8 mouse cellular contexts compared by ENCODE assay signal in the genomic region with DNA sequence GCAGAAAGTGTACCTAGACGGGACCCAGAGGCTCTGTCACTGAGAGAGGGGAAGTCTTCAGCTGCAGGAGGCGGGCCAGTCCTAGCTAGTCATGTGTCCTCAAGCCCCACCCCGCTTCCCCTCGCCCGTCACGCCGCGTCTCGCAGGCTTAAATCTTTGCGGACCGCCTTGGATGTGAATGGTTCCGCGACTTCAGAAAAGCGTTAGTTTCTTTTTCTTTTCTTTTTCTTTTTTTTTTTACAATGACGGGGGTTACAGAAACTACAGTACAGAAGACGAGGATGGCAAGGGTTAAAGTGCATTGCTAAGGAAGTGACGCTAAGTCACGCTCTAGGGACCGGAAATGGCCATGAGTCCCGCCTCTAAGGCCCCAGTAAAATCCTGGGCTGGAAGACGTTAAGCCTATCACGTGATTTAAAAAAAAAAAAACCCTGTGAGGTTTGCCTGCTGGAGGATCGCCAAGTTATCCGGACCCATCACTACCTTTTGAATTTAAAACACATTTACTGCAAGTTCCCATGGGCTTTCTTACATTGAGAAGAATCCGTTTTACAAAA. TPM values are rescaled to one million over a fixed set of nuclear protein-coding genes. Genes with fewer than 3 reads are reported as not detected.
A peak's percentile ranks its signal among the peaks of the same experiment; 100 is the strongest.
DNase-seq lines count a peak whose midpoint lies in the region; ATAC-seq and TF ChIP-seq lines count a peak whose summit lies in the region.

No protein-coding gene starts in this region.

- H3K27ac ChIP-seq in forebrain, embryonic 10.5 days = peak overlapping the region; percentile 97
- peak overlapping the region; percentile 98 for H3K27ac ChIP-seq in heart, embryonic 15.5 days
- H3K27ac ChIP-seq in liver, embryonic 14.5 days = peak overlapping the region; percentile 97
- peak overlapping the region; percentile 95 for H3K27ac ChIP-seq in neural tube, embryonic 11.5 days (ENCODE audit: low read depth, low read length)
- peak overlapping the region; percentile 100 for H3K27ac ChIP-seq in stomach, postnatal 0 days (replicated peaks)

- TF ChIP-seq CTCF in liver, embryonic 14.5 days (IDR thresholded peaks at IDR 0.05; ENCODE audit: low read depth) = no peak
- TF ChIP-seq CTCF in stomach, postnatal 0 days (IDR thresholded peaks at IDR 0.05; ENCODE audit: low read depth) = no peak; the same call in 1 of the 2 replicates

- WGBS in forebrain, embryonic 10.5 days = under 1% methylated on average over 25 of the region's 25 CpGs
- under 1% methylated on average over 25 of the region's 25 CpGs for WGBS in heart, embryonic 15.5 days
- WGBS in liver, embryonic 14.5 days (ENCODE audit: insufficient replicate concordance) = under 1% methylated on average over 25 of the region's 25 CpGs
- under 1% methylated on average over 25 of the region's 25 CpGs for WGBS in neural tube, embryonic 11.5 days
- under 1% methylated on average over 25 of the region's 25 CpGs for WGBS in stomach, postnatal 0 days

- no peaks in the 10 kb centered on the region for H3K27me3 ChIP-seq in forebrain, embryonic 10.5 days (ENCODE audit: poor library complexity, severe bottlenecking)
- no peaks in the 10 kb centered on the region for H3K27me3 ChIP-seq in heart, embryonic 15.5 days
- H3K27me3 ChIP-seq in liver, embryonic 14.5 days (ENCODE audit: control insufficient read depth, insufficient read depth, low read length) = no peaks in the 10 kb centered on the region
- H3K27me3 ChIP-seq in neural tube, embryonic 11.5 days (ENCODE audit: control insufficient read depth, insufficient read depth, low read length) = no peaks in the 10 kb centered on the region
- no peaks in the 10 kb centered on the region for H3K27me3 ChIP-seq in stomach, postnatal 0 days (ENCODE audit: control insufficient read depth, insufficient read depth, low read length)

- peak overlapping the region; percentile 90 for H3K9ac ChIP-seq in heart, embryonic 15.5 days
- H3K9ac ChIP-seq in liver, embryonic 14.5 days (replicated peaks) = peak overlapping the region; percentile 90
- peak overlapping the region; percentile 87 for H3K9ac ChIP-seq in neural tube, embryonic 11.5 days (ENCODE audit: low read length)
- peak overlapping the region; percentile 97 for H3K9ac ChIP-seq in stomach, postnatal 0 days (ENCODE audit: low read length)

- no peak for TF ChIP-seq EP300 in liver, embryonic 14.5 days (IDR thresholded peaks at IDR 0.05; ENCODE audit: low read depth)
- TF ChIP-seq EP300 in stomach, postnatal 0 days (optimal IDR thresholded peaks at IDR 0.05) = peak; percentile 92

- no peaks in the 10 kb centered on the region for H3K36me3 ChIP-seq in forebrain, embryonic 10.5 days (replicated peaks)
- no peaks in the 10 kb centered on the region for H3K36me3 ChIP-seq in heart, embryonic 15.5 days
- no peaks in the 10 kb centered on the region for H3K36me3 ChIP-seq in liver, embryonic 14.5 days (replicated peaks; ENCODE audit: control insufficient read depth, insufficient read depth, low read depth)
- no peaks in the 10 kb centered on the region for H3K36me3 ChIP-seq in neural tube, embryonic 11.5 days (ENCODE audit: control insufficient read depth, insufficient read depth, low read length)
- no peaks in the 10 kb centered on the region for H3K36me3 ChIP-seq in stomach, postnatal 0 days (ENCODE audit: control insufficient read depth, insufficient read depth, low read length)

- H3K4me2 ChIP-seq in heart, embryonic 15.5 days = peak overlapping the region; percentile 95
- peak overlapping the region; percentile 100 for H3K4me2 ChIP-seq in liver, embryonic 14.5 days (ENCODE audit: low read depth)
- H3K4me2 ChIP-seq in neural tube, embryonic 11.5 days (ENCODE audit: low read depth) = peak overlapping the region; percentile 92
- H3K4me2 ChIP-seq in stomach, postnatal 0 days (replicated peaks; ENCODE audit: low read depth) = peak overlapping the region; percentile 82

- H3K4me3 ChIP-seq in forebrain, embryonic 10.5 days = peak overlapping the region; percentile 93
- H3K4me3 ChIP-seq in heart, embryonic 15.5 days = peak overlapping the region; percentile 89
- peak overlapping the region; percentile 79 to 93 for H3K4me3 ChIP-seq in liver, embryonic 14.5 days (ENCODE audit: insufficient read depth in 1 of 2, low read depth in 2 of 2, low read length in 2 of 2)
- H3K4me3 ChIP-seq in neural tube, embryonic 11.5 days (ENCODE audit: low read depth, low read length) = peak overlapping the region; percentile 69
- peak overlapping the region; percentile 97 for H3K4me3 ChIP-seq in stomach, postnatal 0 days (ENCODE audit: low read depth, low read length)

- H3K4me1 ChIP-seq in forebrain, embryonic 10.5 days = peaks cover 22% of the 10 kb centered on the region
- peaks cover 14% of the 10 kb centered on the region for H3K4me1 ChIP-seq in heart, embryonic 15.5 days (replicated peaks)
- peaks cover 8 to 10% of the 10 kb centered on the region in 2 experiments for H3K4me1 ChIP-seq in liver, embryonic 14.5 days (replicated peaks; ENCODE audit: control insufficient read depth in 2 of 2, insufficient read depth in 2 of 2, low read length in 1 of 2)
- H3K4me1 ChIP-seq in neural tube, embryonic 11.5 days (ENCODE audit: control insufficient read depth, insufficient read depth, low read length) = peaks cover 7% of the 10 kb centered on the region; the same call in 1 of the 2 replicates
- H3K4me1 ChIP-seq in stomach, postnatal 0 days (replicated peaks; ENCODE audit: control insufficient read depth, insufficient read depth) = 0 out of 2 replicates have a peak, but pooled peaks cover 3% of the 10 kb centered on the region

- ATAC-seq in heart, embryonic 15.5 days (replicated peaks; ENCODE audit: insufficient number of reproducible peaks, insufficient read depth, low FRiP score, low read depth) = peak; percentile 83
- ATAC-seq in liver, embryonic 14.5 days (ENCODE audit: insufficient read depth) = peak; percentile 81
- peak; percentile 90 for ATAC-seq in neural tube, embryonic 11.5 days (ENCODE audit: insufficient read depth, low FRiP score, low TSS enrichment)
- ATAC-seq in stomach, postnatal 0 days (ENCODE audit: low FRiP score, low TSS enrichment) = peak; percentile 86

- DNase-seq in CD8-positive naive resting alpha-beta T cell, adult 2 months (ENCODE audit: low read depth in 2 of 2, low spot score in 2 of 2) = peak; percentile 79 to 83
- DNase-seq in c-Kit-positive CD71-negative TER-119-negative erythroid progenitor cells, embryonic 14.5 days (ENCODE audit: low read depth) = peak; percentile 86
- peak; percentile 83 for DNase-seq in forebrain, embryonic 10.5 days (ENCODE audit: extremely low spot score, low spot score)
- peak; percentile 90 to 94 for DNase-seq in kidney, postnatal 25 days
- peak; percentile 85 to 92 (median 89) for DNase-seq in liver, embryonic 14.5 days (ENCODE audit: low read depth in 3 of 3, low spot score in 3 of 3)
- DNase-seq in neural tube, embryonic 11.5 days (ENCODE audit: low spot score) = peak; percentile 88
- peak; percentile 87 for DNase-seq in stomach, postnatal 0 days (ENCODE audit: low spot score)

- no peaks in the 10 kb centered on the region for H3K9me3 ChIP-seq in forebrain, embryonic 10.5 days
- no peaks in the 10 kb centered on the region for H3K9me3 ChIP-seq in heart, embryonic 15.5 days (replicated peaks)
- no peaks in the 10 kb centered on the region for H3K9me3 ChIP-seq in liver, embryonic 14.5 days (ENCODE audit: control insufficient read depth, low read length)
- no peaks in the 10 kb centered on the region for H3K9me3 ChIP-seq in neural tube, embryonic 11.5 days (ENCODE audit: control insufficient read depth, low read length)
- H3K9me3 ChIP-seq in stomach, postnatal 0 days (ENCODE audit: control insufficient read depth, low read length) = no peaks in the 10 kb centered on the region

RNA-seq across cellular contexts. Expression of gene Atp6v1a, which starts 0.4 kb away (rescaled TPM):
- 39.2 and 42.0 TPM in 2 replicates for polyA plus RNA-seq in forebrain, embryonic 10.5 days (2016; fragmentation: Nextera tagmentation; extraction: Ambion mirVana)
- polyA plus RNA-seq in heart, embryonic 15.5 days (2015; fragmentation: Nextera tagmentation; extraction: Ambion mirVana) = 32.6 and 34.8 TPM in 2 replicates
- polyA plus RNA-seq in liver, embryonic 14.5 days (2012; rRNA removed) = 8.6 and 11.9 TPM in 2 replicates
- 28.1 and 28.8 TPM in 2 replicates for polyA plus RNA-seq in liver, embryonic 14.5 days (2014; fragmentation: Nextera tagmentation; extraction: Ambion mirVana)
- 77.4 and 80.8 TPM in 2 replicates for polyA plus RNA-seq in neural tube, embryonic 11.5 days (2014; fragmentation: Nextera tagmentation; extraction: Ambion mirVana)
- polyA plus RNA-seq in stomach, postnatal 0 days (2015; fragmentation: Nextera tagmentation; extraction: Ambion mirVana) = 44.6 and 47.5 TPM in 2 replicates

RNA-seq across cellular contexts. Expression of gene Naa50, which starts 0.6 kb away (rescaled TPM):
- 151 and 159 TPM in 2 replicates for polyA plus RNA-seq in forebrain, embryonic 10.5 days (2016; fragmentation: Nextera tagmentation; extraction: Ambion mirVana)
- 72.0 and 78.1 TPM in 2 replicates for polyA plus RNA-seq in heart, embryonic 15.5 days (2015; fragmentation: Nextera tagmentation; extraction: Ambion mirVana)
- polyA plus RNA-seq in liver, embryonic 14.5 days (2012; rRNA removed) = 11.3 and 19.1 TPM in 2 replicates
- polyA plus RNA-seq in liver, embryonic 14.5 days (2014; fragmentation: Nextera tagmentation; extraction: Ambion mirVana) = 39.0 and 40.6 TPM in 2 replicates
- 84.2 and 87.2 TPM in 2 replicates for polyA plus RNA-seq in neural tube, embryonic 11.5 days (2014; fragmentation: Nextera tagmentation; extraction: Ambion mirVana)
- 45.6 and 54.0 TPM in 2 replicates for polyA plus RNA-seq in stomach, postnatal 0 days (2015; fragmentation: Nextera tagmentation; extraction: Ambion mirVana)

RNA-seq across cellular contexts. Expression of gene Usf3, which starts 34.0 kb away (rescaled TPM):
- 2.4 and 2.8 TPM in 2 replicates for polyA plus RNA-seq in forebrain, embryonic 10.5 days (2016; fragmentation: Nextera tagmentation; extraction: Ambion mirVana)
- polyA plus RNA-seq in heart, embryonic 15.5 days (2015; fragmentation: Nextera tagmentation; extraction: Ambion mirVana) = 1.6 and 1.7 TPM in 2 replicates
- 3.7 and 3.9 TPM in 2 replicates for polyA plus RNA-seq in liver, embryonic 14.5 days (2012; rRNA removed)
- 2.7 and 3.1 TPM in 2 replicates for polyA plus RNA-seq in liver, embryonic 14.5 days (2014; fragmentation: Nextera tagmentation; extraction: Ambion mirVana)
- polyA plus RNA-seq in neural tube, embryonic 11.5 days (2014; fragmentation: Nextera tagmentation; extraction: Ambion mirVana) = 4.7 and 5.4 TPM in 2 replicates
- 1.8 and 2.0 TPM in 2 replicates for polyA plus RNA-seq in stomach, postnatal 0 days (2015; fragmentation: Nextera tagmentation; extraction: Ambion mirVana)

Comparison
In these comparisons a context has a peak if more than half of its experiments do, and no peak if none do; other contexts are left out.
1. Peak in every context shown above with its lines: DNase-seq, ATAC-seq, H3K4me3 ChIP-seq and H3K27ac ChIP-seq.